Mouse (Mus musculus) MEL (cell line): ENCODE measurements around the gene Crhr2.

Source experiments
- CTCF ChIP-seq, 3 experiments: IDR thresholded peaks in 2 of 3; conservative IDR thresholded peaks in 1 of 3; 2 replicates each; pipeline ENCODE4 v1.5.1; 2011 to 2012; ENCODE audit warnings: low read length in 3 of 3, low read depth in 2 of 3, mild to moderate bottlenecking in 2 of 3, improper control_type of control experiment in 1 of 3, inconsistent platforms in 1 of 3, mixed read lengths in 1 of 3, moderate library complexity in 1 of 3; ENCODE audit not compliant: control insufficient read depth in 1 of 3, insufficient read depth in 1 of 3, poor library complexity in 1 of 3, severe bottlenecking in 1 of 3
- EP300 ChIP-seq, 2 experiments: IDR thresholded peaks; 2 replicates each; pipeline ENCODE4 v1.6.1; 2011; ENCODE audit warnings: improper control_type of control experiment in 2 of 2, low read length in 2 of 2, low read depth in 1 of 2, mild to moderate bottlenecking in 1 of 2
- GATA1 ChIP-seq: IDR thresholded peaks from 2 replicates; pipeline ENCODE4 v1.6.1; 2011; ENCODE audit warnings: low read depth, low read length, improper control_type of control experiment
- HCFC1 ChIP-seq: IDR thresholded peaks from 2 replicates; pipeline ENCODE4 v1.6.1; 2012; ENCODE audit warnings: low read depth, mild to moderate bottlenecking, inconsistent platforms, low read length, improper control_type of control experiment, moderate library complexity
- MEF2A ChIP-seq: IDR thresholded peaks from 2 replicates; pipeline ENCODE4 v1.6.1; 2014; ENCODE audit warnings: low read depth, mild to moderate bottlenecking, inconsistent platforms, low read length, improper control_type of control experiment; ENCODE audit not compliant: poor library complexity, insufficient replicate concordance, severe bottlenecking; ENCODE audit errors: extremely low read depth
- POLR2A ChIP-seq, 2 experiments: IDR thresholded peaks; 2 replicates each; pipeline ENCODE4 v1.6.1; 2011 to 2012; ENCODE audit warnings: low read length in 2 of 2, mild to moderate bottlenecking in 2 of 2, control low read depth in 1 of 2, improper control_type of control experiment in 1 of 2, low read depth in 1 of 2, moderate library complexity in 1 of 2; ENCODE audit not compliant: control insufficient read depth in 1 of 2, insufficient read depth in 1 of 2, poor library complexity in 1 of 2
- TCF12 ChIP-seq: IDR thresholded peaks from 2 replicates; pipeline ENCODE4 v1.6.1; 2014; ENCODE audit warnings: low read depth, mild to moderate bottlenecking, inconsistent platforms, low read length, improper control_type of control experiment, moderate library complexity
- UBTF ChIP-seq: IDR thresholded peaks from 2 replicates; pipeline ENCODE4 v1.6.1; 2012; ENCODE audit warnings: low read depth, mild to moderate bottlenecking, inconsistent platforms, low read length, improper control_type of control experiment, moderate library complexity, borderline replicate concordance; ENCODE audit not compliant: insufficient read depth
- USF1 ChIP-seq: IDR thresholded peaks from 2 replicates; pipeline ENCODE4 v1.6.1; 2014; ENCODE audit warnings: low read depth, mild to moderate bottlenecking, inconsistent platforms, low read length, improper control_type of control experiment, moderate library complexity
- ZMIZ1 ChIP-seq: IDR thresholded peaks from 2 replicates; pipeline ENCODE4 v1.6.1; 2012; ENCODE audit warnings: low read depth, mild to moderate bottlenecking, inconsistent platforms, low read length, improper control_type of control experiment, moderate library complexity

DNA sequence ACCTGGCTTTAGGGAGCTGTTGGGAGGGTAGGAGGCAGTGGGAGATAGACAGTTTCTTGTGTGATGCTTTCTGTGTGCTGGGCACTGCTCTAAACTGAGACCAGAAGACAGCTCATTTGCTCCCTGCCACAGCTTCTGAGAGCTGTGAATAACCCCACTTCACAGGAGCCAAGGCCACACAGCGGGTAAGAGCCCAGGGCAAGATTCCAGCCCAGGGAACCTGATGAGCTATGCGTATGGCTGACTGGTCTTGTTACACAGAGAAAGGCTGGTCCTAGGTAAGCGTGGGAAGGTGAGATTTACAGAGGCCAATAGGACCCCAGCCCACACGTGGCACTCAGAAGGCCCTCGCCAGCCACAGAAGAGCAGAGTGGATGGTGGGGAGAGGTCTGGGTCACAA is 6.2 kb downstream of the Crhr2 start:
- TF ChIP-seq CTCF (IDR thresholded peaks at IDR 0.05 in 2 of 3, conservative IDR thresholded peaks at IDR 0.05 in 1 of 3; ENCODE audit: control insufficient read depth in 1 of 3, insufficient read depth in 1 of 3, low read depth in 2 of 3, low read length in 3 of 3, poor library complexity in 1 of 3, severe bottlenecking in 1 of 3) (no peak), HCFC1 (no peak), EP300 (IDR thresholded peaks at IDR 0.05; ENCODE audit: low read depth in 1 of 2, low read length in 2 of 2) (no peak), USF1 (no peak), POLR2A (IDR thresholded peaks at IDR 0.05; ENCODE audit: control insufficient read depth in 1 of 2, insufficient read depth in 1 of 2, low read depth in 1 of 2, low read length in 2 of 2, poor library complexity in 1 of 2) (no peak), TCF12 (no peak), MEF2A (no peak), GATA1 (no peak), ZMIZ1 (no peak), UBTF (no peak)
